Comparison of ENCODE assay signal across 11 mouse cellular contexts in the genomic region with DNA sequence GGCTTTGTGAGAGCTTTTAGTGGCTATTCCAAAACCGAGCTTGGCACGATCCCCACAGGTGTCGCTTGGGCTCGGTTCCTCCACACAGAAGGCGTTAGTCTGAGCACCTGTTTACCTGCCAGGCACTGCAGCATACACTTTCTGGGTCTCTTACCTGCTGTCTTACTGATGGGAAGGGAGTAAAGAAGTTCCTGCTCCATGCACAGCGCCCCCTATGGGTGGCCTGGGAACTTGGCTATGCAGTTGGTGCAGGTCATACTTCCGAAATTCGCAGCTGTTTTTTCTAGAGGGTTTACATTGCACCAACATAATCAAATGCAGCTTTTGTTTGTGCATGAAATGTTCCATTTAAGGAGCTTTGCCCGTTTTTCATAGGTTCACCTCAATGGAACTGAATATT. TPM values are rescaled to one million over a fixed set of nuclear protein-coding genes. Genes with fewer than 3 reads are reported as not detected.
DNase-seq lines count a peak whose midpoint lies in the region; ATAC-seq lines count a peak whose summit lies in the region.
"Had no signal": no experiment of that assay in that cellular context is flagged by ENCODE, and none has a peak within 500 bp of the region (broad histone marks: within the 10 kb centered on the region; RNA-seq: fewer than 3 reads in every experiment).

No protein-coding gene starts in this region.

- H3K9me3 ChIP-seq in limb, embryonic 11.5 days (ENCODE audit: control insufficient read depth, low read length): no peaks in the 10 kb centered on the region
- H3K9me3 ChIP-seq: hindbrain, embryonic 12.5 days; lung, embryonic 15.5 days had no signal

- 48% methylated on average over 9 of the region's 9 CpGs for WGBS in limb, embryonic 11.5 days

- H3K27ac ChIP-seq in limb, embryonic 11.5 days (replicated peaks; ENCODE audit: low read depth, low read length): no peak overlapping the region
- H3K27ac ChIP-seq: hindbrain, embryonic 12.5 days; lung, embryonic 15.5 days had no signal

- DNase-seq in gastrocnemius, postnatal 10 days: peak; percentile 18
- no peak for DNase-seq in gastrocnemius, postnatal 36 days
- DNase-seq in spleen, adult 12 weeks (ENCODE audit: low spot score): peak; percentile 12
- no peak for DNase-seq in spleen, postnatal 36 days (ENCODE audit: low spot score in 2 of 2)
- peak; percentile 37 for DNase-seq in limb, embryonic 11.5 days (ENCODE audit: low spot score)
- DNase-seq in thymus, postnatal 4 days: peak; percentile 73
- DNase-seq in left cerebral cortex, adult 9 months (ENCODE audit: low spot score in 2 of 2): no peak
- no peak for DNase-seq in cerebellum, adult 11 months
- DNase-seq: right cerebral cortex, adult 18-20 months had no signal

- no peak overlapping the region for H3K9ac ChIP-seq in limb, embryonic 11.5 days (ENCODE audit: low read length)
- H3K9ac ChIP-seq: hindbrain, embryonic 12.5 days; lung, embryonic 15.5 days had no signal

- ATAC-seq in limb, embryonic 11.5 days (ENCODE audit: insufficient number of reproducible peaks, low FRiP score, low TSS enrichment, low read depth): no peak

- intact Hi-C loops in gastrocnemius, postnatal 36 days (cut with DNase I): no loop called here

- H3K4me2 ChIP-seq in limb, embryonic 11.5 days (ENCODE audit: low read depth, severe bottlenecking): no peak overlapping the region
- H3K4me2 ChIP-seq: hindbrain, embryonic 12.5 days; lung, embryonic 15.5 days had no signal

- H3K4me1 ChIP-seq in limb, embryonic 11.5 days (ENCODE audit: control insufficient read depth, insufficient read depth, low read length): no peaks in the 10 kb centered on the region

- H3K27me3 ChIP-seq in limb, embryonic 11.5 days (ENCODE audit: control insufficient read depth, insufficient read depth, low read length): no peaks in the 10 kb centered on the region
- H3K27me3 ChIP-seq: hindbrain, embryonic 12.5 days; lung, embryonic 15.5 days had no signal

- no peak overlapping the region for H3K4me3 ChIP-seq in limb, embryonic 11.5 days (ENCODE audit: low read depth, low read length)
- H3K4me3 ChIP-seq: hindbrain, embryonic 12.5 days; lung, embryonic 15.5 days had no signal

- H3K36me3 ChIP-seq in limb, embryonic 11.5 days (ENCODE audit: control insufficient read depth, insufficient read depth, low read length): no peaks in the 10 kb centered on the region
- H3K36me3 ChIP-seq: hindbrain, embryonic 12.5 days; lung, embryonic 15.5 days had no signal

RNA-seq across cellular contexts. Expression of a gene that starts 2.1 kb away (rescaled TPM):
- 10 to 100 TPM; 13.1 to 18.3 TPM for total RNA-seq in gastrocnemius, postnatal 10 days (2021)
- total RNA-seq in gastrocnemius, postnatal 36 days (2021): 10 to 100 TPM; 69.4 to 72.8 TPM
- not detected in 2 replicates for polyA plus RNA-seq in limb, embryonic 11.5 days (2014; fragmentation: Nextera tagmentation; extraction: Ambion mirVana)
- polyA plus RNA-seq: lung, embryonic 15.5 days had no signal

RNA-seq across cellular contexts. Expression of a gene that starts 3.9 kb away (rescaled TPM):
- 10 to 100 TPM; 11.6 to 13.4 TPM for total RNA-seq in gastrocnemius, postnatal 10 days (2021)
- 1 to 10 TPM; 7.8 to 9.6 TPM for total RNA-seq in gastrocnemius, postnatal 36 days (2021)
- 25.0 and 27.9 TPM in 2 replicates for polyA plus RNA-seq in limb, embryonic 11.5 days (2014; fragmentation: Nextera tagmentation; extraction: Ambion mirVana)

RNA-seq across cellular contexts. Expression of a gene that starts 26.3 kb away (rescaled TPM):
- total RNA-seq in gastrocnemius, postnatal 10 days (2021): 1 to 10 TPM; 6.1 to 7.3 TPM
- 1 to 10 TPM; 4.4 to 5.8 TPM for total RNA-seq in gastrocnemius, postnatal 36 days (2021)
- 19.2 and 20.2 TPM in 2 replicates for polyA plus RNA-seq in limb, embryonic 11.5 days (2014; fragmentation: Nextera tagmentation; extraction: Ambion mirVana)

RNA-seq across cellular contexts. Expression of a gene that starts 26.4 kb away (rescaled TPM):
- total RNA-seq in gastrocnemius, postnatal 10 days (2021): 10 to 100 TPM; 11.2 to 11.6 TPM
- 10 to 100 TPM; 14.0 to 14.9 TPM for total RNA-seq in gastrocnemius, postnatal 36 days (2021)
- 21.6 and 23.3 TPM in 2 replicates for polyA plus RNA-seq in limb, embryonic 11.5 days (2014; fragmentation: Nextera tagmentation; extraction: Ambion mirVana)

RNA-seq across cellular contexts. Expression of a gene that starts 58.7 kb away (rescaled TPM):
- 10 to 100 TPM; 25.3 to 31.1 TPM for total RNA-seq in gastrocnemius, postnatal 10 days (2021)
- 10 to 100 TPM; 15.0 to 15.8 TPM for total RNA-seq in gastrocnemius, postnatal 36 days (2021)
- polyA plus RNA-seq in limb, embryonic 11.5 days (2014; fragmentation: Nextera tagmentation; extraction: Ambion mirVana): 28.0 and 30.0 TPM in 2 replicates

Comparison
In these comparisons a context has a peak if more than half of its experiments do, and no peak if none do; other contexts are left out.
1. DNase-seq: peak in gastrocnemius, postnatal 10 days (single experiment), spleen, adult 12 weeks (single experiment), limb, embryonic 11.5 days (single experiment) and thymus, postnatal 4 days (single experiment); none in gastrocnemius, postnatal 36 days (0 of 2), spleen, postnatal 36 days (0 of 2), left cerebral cortex, adult 9 months (0 of 2) and cerebellum, adult 11 months (single experiment).